Mouse (Mus musculus) splenic B cell, adult 2 months (primary cell): ENCODE data around the gene Tnfaip8l2.

Experiments used
- DNase-seq: peaks from one replicate; pipeline ENCODE4 v3.0.0-alpha.2; 2011; ENCODE audit warnings: low read depth, low spot score
- H3K27me3 ChIP-seq: 2 replicates; pipeline ENCODE4 v1.6.1; 2012; ENCODE audit warnings: mild to moderate bottlenecking, low read length, moderate library complexity, mixed read lengths; ENCODE audit not compliant: control insufficient read depth, poor library complexity, insufficient read depth, severe bottlenecking
- H3K36me3 ChIP-seq: 2 replicates; pipeline ENCODE4 v1.6.1; 2012; ENCODE audit warnings: mild to moderate bottlenecking, low read length, moderate library complexity, mixed read lengths; ENCODE audit not compliant: control insufficient read depth, poor library complexity, insufficient read depth, severe bottlenecking

Tnfaip8l2 gene

DNA sequence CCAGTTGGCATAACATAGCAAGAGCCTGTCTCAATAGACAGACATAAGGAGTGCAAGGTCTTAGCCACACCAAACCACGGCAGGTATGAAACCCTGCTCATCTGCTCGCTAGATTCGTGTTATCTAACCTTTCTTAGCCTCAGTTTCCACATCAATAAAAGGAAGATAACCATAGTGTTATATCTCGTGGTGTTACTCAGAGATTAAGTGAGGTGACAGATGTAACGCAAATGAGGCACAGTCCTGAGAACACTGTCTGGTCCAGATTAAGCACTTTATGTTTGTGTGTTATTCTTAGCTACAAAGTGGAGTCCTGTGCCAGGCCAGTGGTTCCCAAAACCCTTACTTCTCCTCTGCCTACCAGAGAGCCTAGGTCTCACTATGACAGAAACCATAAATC is 22.7 kb upstream of the Tnfaip8l2 start:
- H3K36me3 ChIP-seq: no peaks in the 10 kb centered on the region
- DNase-seq: no peak

DNA sequence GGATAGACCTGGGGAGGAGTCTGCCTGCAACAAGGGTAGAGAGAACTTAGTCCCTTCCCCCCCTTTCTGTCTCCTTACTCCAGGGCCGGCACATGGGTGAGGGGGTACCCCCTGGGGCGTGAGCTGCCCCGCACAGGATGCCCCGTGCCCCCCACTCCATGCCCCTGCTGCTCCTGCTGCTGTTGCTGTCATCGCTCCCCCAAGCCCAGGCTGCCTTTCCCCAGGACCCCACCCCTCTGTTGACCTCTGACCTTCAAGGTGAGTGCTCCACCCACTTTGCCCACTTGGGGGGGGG is 22.0 kb upstream of the Tnfaip8l2 start:
- Histone ChIP-seq H3K36me3 (no peaks in the 10 kb centered on the region), H3K27me3 (no peaks in the 10 kb centered on the region; the same call in 1 of the 2 replicates)
- DNase-seq: no peak

More for the DNA sequence above, 22.7 kb upstream of the Tnfaip8l2 start:
- H3K27me3 ChIP-seq: no peaks in the 10 kb centered on the region; the same call in 1 of the 2 replicates

DNA sequence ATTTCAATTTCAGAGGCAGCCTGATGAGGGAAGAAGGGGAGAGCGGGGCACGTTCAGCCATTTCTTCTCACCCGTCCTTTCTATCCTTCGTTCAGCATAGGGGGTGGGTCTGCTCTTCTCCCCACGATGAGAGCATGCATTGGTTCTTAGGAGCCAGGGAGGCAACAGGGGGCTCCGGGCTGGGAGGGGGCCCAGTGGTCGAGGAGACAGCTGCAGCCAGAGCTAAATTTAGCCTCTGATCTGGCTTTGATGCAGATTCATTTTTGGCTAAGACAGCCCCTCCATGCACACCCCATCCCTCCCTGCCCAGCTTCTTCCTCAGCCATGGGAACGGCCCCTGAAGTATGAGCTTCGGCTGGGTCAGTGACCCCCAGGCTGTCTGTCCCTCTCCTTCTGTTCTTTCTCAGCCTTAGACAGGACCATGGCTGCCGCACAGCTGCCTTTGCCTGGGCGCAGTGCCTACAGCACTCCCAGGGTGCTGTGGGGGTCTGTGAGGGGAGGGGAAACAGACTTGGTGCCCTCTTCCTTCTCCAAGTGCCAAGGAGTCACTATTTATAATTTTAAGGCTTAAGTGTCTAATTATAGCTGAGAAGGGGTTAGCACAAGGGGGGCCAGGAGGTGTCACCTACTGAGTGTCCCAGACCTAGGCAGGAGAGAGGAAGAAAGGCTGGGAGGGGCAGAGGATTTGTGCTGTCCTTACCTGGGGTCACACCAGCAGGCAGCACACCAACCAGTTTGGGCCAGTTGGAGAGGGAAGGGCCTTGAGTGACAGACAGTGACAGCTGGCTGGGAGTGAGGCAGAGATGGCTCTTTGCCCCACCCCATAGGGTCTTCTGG is 21.5 kb upstream of the Tnfaip8l2 start:
- DNase-seq: no peak
- Histone ChIP-seq H3K36me3 (no peaks in the 10 kb centered on the region), H3K27me3 (no peaks in the 10 kb centered on the region; the same call in 1 of the 2 replicates)

DNA sequence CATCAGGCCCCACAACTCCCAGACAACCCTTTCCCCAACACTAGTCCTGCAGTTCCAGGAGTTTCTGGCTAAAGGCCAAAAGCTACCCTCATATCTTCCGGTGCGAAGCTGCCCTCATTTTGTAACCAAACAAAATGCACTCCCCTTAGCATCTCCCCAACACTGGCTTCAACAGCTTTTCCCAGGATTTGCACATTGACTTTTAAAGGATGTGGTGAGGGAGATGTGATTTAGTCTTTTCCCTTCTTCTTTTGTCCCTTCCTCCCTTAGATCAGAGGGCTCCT is 20.1 kb upstream of the Tnfaip8l2 start:
- no peaks in the 10 kb centered on the region; the same call in 1 of the 2 replicates for H3K27me3 ChIP-seq
- no peaks in the 10 kb centered on the region for H3K36me3 ChIP-seq
- DNase-seq: no peak

DNA sequence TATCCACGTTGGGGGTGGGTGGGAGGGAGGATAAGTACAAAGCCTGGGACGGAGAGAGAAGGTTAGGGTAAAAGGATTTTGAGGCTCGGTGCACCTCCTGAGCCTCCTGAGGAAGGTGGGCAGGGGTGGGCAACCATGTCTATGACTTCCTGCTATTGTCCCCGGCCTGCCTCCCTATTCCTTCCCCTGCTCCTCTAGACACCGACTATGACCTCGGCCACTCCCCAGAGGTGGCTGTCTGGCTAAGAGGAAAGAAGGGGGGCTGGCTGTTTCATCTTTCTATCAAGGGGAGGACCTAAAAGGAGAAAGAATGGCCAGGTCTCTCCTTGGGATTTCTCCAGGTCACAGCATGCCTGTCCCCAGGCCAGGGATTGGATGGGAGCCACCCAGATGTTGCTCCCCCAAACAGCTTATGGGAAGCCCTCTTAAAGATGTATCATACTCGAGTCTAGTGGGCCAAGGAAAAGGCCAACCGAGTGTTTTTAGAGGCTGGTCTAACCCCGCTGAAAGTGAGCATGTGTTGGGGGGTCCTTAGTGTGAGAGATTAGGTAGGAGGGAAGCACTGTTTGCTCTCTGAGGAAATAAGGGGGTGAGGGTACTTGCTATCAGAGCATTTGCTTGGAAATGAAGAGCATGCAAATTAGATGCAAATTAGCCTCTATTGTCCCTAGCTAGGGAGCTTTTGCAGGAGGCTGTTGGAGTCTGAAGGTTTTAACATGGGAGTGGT is 19.6 kb upstream of the Tnfaip8l2 start:
- H3K27me3 ChIP-seq: no peaks in the 10 kb centered on the region; the same call in 1 of the 2 replicates
- DNase-seq: no peak
- H3K36me3 ChIP-seq: no peaks in the 10 kb centered on the region

DNA sequence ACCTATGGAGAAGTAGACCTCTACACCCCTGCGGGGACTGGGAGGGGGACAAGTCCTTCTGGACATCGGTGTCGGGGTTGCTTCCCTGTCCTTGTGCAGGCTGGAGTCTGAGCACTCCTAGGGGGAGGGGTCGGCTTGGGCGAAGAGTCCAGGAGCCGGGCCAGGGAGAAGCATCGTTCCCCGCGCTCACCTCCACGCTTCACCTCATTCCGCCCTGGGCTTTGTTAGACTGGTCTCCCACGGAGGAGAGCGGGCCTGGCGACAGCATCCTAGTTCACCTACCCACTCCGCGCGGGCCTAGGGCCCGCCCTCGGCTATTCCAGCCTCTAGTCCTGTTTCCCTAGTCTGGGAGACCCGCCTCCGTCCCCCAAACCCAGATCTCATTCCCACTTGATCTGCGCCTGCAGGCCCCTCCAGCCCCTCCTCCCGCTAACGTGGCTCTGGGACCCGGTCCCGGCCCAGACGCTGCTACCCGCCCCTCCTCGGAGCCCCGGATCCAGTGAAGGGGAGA is 18.9 kb upstream of the Tnfaip8l2 start:
- no peaks in the 10 kb centered on the region; the same call in 1 of the 2 replicates for H3K27me3 ChIP-seq
- no peak for DNase-seq
- H3K36me3 ChIP-seq: no peaks in the 10 kb centered on the region

DNA sequence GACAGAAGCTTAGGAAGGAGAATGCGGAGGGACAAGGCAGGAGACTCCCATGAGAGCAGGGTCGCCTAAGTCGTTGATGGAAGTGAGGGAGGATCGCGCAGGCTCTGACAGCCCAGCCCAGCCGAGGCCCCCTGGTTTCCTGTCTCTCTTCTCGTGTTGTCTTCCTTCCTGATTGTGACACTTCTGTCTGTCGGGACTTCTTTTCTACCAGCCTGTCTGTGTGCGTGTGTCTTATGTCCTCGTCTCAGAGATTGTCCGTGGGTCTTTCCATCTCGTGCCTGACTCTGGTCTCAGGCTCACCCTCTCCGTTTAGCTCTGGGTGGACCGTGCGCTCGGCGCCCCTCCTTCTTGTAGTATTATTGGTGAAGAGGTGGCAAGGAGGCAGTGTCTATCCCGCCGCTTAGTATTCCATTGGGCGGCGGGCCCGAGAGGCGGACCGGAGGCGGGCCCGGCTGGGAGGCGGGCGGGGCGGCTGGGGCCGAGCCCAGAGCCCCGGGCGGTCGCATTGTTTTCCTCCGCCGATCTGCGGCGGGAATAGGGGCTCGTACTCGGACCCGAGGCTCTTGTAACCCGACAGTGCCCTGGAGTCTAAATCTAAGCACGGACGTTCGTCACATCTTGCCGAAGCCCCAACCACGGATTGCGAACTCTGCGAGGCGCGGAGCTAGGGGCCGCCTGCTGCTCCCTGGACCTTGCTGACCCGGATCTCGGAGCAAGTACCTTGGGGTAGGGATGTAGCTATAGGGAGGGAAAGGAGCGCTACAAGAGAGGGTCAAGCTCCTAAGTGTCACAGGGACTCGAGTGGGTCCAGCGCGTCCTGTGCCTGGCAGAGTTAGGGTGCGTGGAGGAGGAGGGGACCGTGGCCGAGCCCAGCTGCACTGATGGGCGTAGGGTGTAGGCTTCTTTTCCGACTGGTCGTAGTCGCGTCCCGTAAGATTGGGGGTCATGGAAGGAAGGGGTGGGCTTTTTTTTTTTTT is 18.1 kb upstream of the Tnfaip8l2 start, which contains the start of gene Sema6c:
Sema6c (plus strand) TSS at position 471 of the 977 bp plus-strand sequence.
- no peaks in the 10 kb centered on the region for H3K36me3 ChIP-seq
- H3K27me3 ChIP-seq: no peaks in the 10 kb centered on the region; the same call in 1 of the 2 replicates
- peak; percentile 87 for DNase-seq

DNA sequence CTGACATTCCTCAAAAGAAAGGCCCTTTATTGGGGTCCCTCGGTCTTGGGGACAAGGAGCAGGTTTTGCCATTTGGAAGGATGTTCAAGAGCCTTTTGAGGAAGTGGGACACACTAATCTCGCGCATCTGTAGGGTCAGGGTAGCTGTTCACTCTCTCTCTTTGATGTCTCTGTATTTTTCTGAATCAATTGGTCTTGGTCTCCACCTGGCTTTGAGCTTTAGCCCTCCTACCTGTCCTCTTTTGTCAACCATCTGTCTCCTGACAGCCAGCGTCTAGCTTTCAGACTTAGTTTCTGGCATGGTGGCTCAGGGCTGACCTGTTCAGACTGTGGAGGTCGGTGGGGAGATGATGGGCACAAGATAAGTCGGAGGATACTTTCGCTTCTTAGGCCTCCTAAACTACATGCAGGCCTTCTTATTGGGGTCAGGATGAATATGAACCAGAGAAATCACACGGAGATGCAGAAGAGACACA is 17.4 kb upstream of the Tnfaip8l2 start:
- H3K27me3 ChIP-seq: no peaks in the 10 kb centered on the region; the same call in 1 of the 2 replicates
- no peak for DNase-seq
- H3K36me3 ChIP-seq: no peaks in the 10 kb centered on the region

DNA sequence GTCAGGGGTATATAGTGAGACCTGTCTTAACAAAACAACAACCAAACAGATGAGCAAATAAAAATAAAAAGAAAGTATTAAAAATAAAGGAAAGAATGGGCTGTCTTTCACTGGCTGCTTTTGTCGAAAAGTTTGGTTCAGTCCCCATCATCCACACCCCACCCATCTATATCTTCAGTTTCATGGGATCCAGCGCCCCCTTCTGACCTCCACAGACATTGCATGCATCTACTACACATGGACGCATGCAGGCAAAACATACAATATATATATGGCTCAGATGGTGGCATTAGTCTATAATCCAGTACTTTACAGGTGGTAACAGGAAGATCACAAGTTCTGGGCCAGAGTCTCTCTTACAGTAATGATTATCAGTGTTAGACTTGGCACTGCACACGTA is 11.7 kb upstream of the Tnfaip8l2 start:
- no peaks in the 10 kb centered on the region for H3K36me3 ChIP-seq
- no peaks in the 10 kb centered on the region for H3K27me3 ChIP-seq
- DNase-seq: peak; percentile 83

DNA sequence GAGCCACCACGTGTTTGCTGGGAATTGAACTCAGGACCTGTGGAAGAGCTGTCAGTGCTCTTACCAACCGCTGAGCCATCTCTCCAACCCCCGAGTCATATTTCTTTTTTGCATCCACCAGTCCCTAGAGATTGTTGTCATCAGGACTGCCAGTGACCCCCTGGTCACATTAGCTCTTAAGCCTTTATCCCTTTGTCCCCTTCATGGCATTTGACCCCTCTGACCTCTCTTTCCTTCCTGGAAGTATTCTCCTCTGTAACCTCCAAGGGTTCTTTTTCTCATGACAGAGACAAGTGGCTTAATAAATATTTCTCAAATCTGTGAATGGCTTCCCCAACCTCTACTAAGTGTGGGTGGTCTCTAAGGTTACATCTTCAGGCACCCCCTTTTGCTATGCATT is 5.8 kb upstream of the Tnfaip8l2 start:
- no peak for DNase-seq
- no peaks in the 10 kb centered on the region for H3K36me3 ChIP-seq
- no peaks in the 10 kb centered on the region for H3K27me3 ChIP-seq

DNA sequence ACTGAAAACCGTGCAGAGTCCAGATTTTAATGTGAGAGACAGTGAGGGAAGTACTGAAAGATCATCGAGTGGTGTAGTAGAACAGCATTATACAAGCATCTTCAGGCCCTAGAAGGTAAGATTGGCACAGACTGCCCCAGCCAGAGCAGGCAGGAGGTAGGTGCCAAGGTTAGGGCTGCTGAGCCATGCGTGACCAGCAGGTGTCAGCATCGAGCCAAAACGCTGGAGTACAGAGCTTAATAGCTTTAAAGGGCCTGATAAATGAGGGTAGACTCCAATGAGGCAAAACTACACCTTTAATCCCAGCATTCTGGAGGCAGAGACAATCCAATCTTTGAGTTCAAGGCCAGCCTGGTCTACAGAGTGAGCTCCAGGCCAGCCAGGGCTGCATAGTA is 454 bp upstream of the Tnfaip8l2 start:
- peaks cover 3% of the 10 kb centered on the region; the same call in 1 of the 2 replicates for H3K36me3 ChIP-seq
- peak; percentile 94 for DNase-seq
- H3K27me3 ChIP-seq: no peaks in the 10 kb centered on the region

DNA sequence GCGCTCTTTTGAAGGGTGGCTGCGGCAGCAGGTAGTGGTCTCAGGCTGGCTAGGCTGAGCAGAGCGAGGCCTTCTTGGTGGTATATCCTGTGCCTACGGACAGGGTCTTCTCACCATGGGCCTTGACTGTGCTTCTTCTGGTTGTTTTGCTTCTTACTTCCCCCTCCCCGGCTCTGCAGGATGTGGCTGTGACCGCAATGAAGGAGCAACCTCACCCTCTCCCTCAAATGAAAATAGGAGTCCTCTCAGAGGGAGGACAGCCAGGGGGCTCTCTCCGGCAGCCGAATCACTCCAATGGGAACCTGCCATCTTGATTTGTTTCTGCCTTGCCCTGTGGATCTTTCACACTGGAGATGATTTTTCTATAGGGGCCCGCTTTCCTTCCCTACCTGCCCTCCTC is 686 bp downstream of the Tnfaip8l2 start:
- Histone ChIP-seq H3K36me3 (peaks cover 3% of the 10 kb centered on the region; the same call in 1 of the 2 replicates), H3K27me3 (no peaks in the 10 kb centered on the region)
- peak; percentile 64 for DNase-seq

DNA sequence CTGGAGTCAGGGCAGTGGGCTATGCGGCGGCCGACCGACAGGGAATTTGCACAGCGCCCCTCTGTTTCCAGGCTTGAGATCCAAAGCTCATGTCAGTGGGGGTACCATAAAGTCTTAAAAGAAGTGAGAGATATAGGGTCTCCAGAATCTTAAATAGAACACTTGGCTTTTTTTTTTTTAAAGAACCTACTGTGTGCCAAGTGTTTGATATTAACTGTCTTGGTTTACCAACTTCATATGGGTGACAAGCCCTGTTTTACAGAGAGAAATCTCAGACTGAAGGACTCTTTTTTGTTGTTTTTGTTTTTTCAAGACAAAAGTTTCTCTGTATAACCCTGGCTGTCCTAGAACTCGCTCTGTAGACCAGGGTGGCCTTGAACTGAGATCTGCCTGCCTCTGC is 1.4 kb downstream of the Tnfaip8l2 start:
- peaks cover 3% of the 10 kb centered on the region; the same call in 1 of the 2 replicates for H3K36me3 ChIP-seq
- H3K27me3 ChIP-seq: no peaks in the 10 kb centered on the region
- no peak for DNase-seq

DNA sequence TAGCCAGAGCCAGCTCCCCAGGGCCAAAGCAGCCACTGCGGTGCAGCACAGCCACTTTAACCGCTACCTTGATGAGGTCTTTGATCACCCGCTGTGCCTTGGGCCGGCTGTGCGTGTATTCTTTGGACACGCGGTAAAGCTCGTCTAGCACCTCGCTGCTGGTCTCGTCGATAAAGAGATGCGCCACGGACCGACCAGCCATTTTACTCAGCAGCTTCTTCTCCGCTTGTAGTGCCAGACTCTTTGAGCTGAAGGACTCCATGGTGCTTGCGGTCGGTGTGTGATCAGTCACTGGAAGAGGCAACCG is 1.9 kb downstream of the Tnfaip8l2 start:
- DNase-seq: no peak
- Histone ChIP-seq H3K27me3 (no peaks in the 10 kb centered on the region), H3K36me3 (peaks cover 3% of the 10 kb centered on the region; the same call in 1 of the 2 replicates)
